Mouse (Mus musculus) embryonic fibroblast, embryonic 13.5 days (primary cell): ENCODE measurements around the gene Fam187a.

Experiments
- CTCF ChIP-seq: IDR thresholded peaks from 2 replicates; pipeline ENCODE4 v1.5.1; 2011; ENCODE audit warnings: mild to moderate bottlenecking, control low read depth, low read length, moderate library complexity, borderline replicate concordance; ENCODE audit not compliant: insufficient read depth
- POLR2A ChIP-seq: IDR thresholded peaks from 2 replicates; pipeline ENCODE4 v1.6.1; 2011; ENCODE audit warnings: low read depth, mild to moderate bottlenecking, control low read depth, low read length, moderate library complexity

GRCm38 (mm10) chr11:102930672-102931071, 45.7 kb downstream of the Fam187a start:
- TF ChIP-seq POLR2A (no peak), CTCF (no peak)
